ENCODE assay signal across 9 mouse cellular contexts in the genomic region with DNA sequence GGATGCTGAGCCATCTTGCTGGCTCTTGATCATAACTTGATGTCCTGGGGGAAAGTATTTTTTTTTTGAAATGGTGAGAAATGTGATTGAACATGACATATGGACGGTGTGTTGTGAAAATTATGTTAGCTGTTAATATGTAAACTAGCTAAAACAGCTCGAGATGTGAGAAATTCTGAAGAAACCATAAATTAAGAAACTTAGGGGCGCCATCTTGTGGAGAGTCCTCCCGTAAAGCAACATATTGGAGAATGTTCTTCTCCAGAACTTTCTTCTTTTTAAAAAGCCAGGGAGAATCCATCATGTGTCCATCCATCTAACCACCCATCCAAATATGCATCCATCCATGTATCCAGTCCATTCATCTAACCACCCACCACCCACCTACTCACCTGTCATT.
DNase-seq lines count a peak whose midpoint lies in the region; ATAC-seq and TF ChIP-seq lines count a peak whose summit lies in the region.
"Had no signal": no experiment of that assay in that cellular context is flagged by ENCODE, and none has a peak within 500 bp of the region (broad histone marks: within the 10 kb centered on the region; RNA-seq: fewer than 3 reads in every experiment).

No protein-coding gene starts in this region.

- no peak overlapping the region for H3K4me3 ChIP-seq in hindbrain, postnatal 0 days (ENCODE audit: low read length)
- H3K4me3 ChIP-seq in hindbrain, embryonic 13.5 days: no peak overlapping the region
- H3K4me3 ChIP-seq in thymus, adult 2 months (ENCODE audit: control insufficient read depth, insufficient read depth, low read length): no peak overlapping the region
- H3K4me3 ChIP-seq in hindbrain, embryonic 12.5 days: no peak overlapping the region

- 48% methylated on average over 4 of the region's 4 CpGs for WGBS in hindbrain, postnatal 0 days
- WGBS in hindbrain, embryonic 13.5 days: 65% methylated on average over 4 of the region's 4 CpGs
- whole genome bisulfite sequencing in thymus, adult 2 months: 26% methylated on average over 4 of the region's 4 CpGs
- WGBS in hindbrain, embryonic 12.5 days: 61% methylated on average over 4 of the region's 4 CpGs

- no peak overlapping the region for H3K4me2 ChIP-seq in hindbrain, postnatal 0 days (ENCODE audit: low read depth, low read length)
- no peak overlapping the region for H3K4me2 ChIP-seq in hindbrain, embryonic 13.5 days
- no peak overlapping the region for H3K4me2 ChIP-seq in hindbrain, embryonic 12.5 days (replicated peaks)

- H3K9me3 ChIP-seq in hindbrain, postnatal 0 days (ENCODE audit: low read length): no peaks in the 10 kb centered on the region
- no peaks in the 10 kb centered on the region for H3K9me3 ChIP-seq in hindbrain, embryonic 13.5 days
- 0 out of 2 replicates have a peak, but pooled peaks cover 1% of the 10 kb centered on the region for H3K9me3 ChIP-seq in hindbrain, embryonic 12.5 days (replicated peaks)

- no peak for TF ChIP-seq POLR2A in thymus, adult 2 months (IDR thresholded peaks at IDR 0.05; ENCODE audit: control insufficient read depth, extremely low read depth, insufficient read depth, low read length, poor library complexity)

- H3K27me3 ChIP-seq in hindbrain, postnatal 0 days (ENCODE audit: insufficient read depth, low read length): no peaks in the 10 kb centered on the region
- H3K27me3 ChIP-seq in hindbrain, embryonic 13.5 days: 0 out of 2 replicates have a peak, but pooled peaks cover 2% of the 10 kb centered on the region
- no peaks in the 10 kb centered on the region for H3K27me3 ChIP-seq in thymus, adult 2 months (ENCODE audit: control insufficient read depth, insufficient read depth, low read length)
- H3K27me3 ChIP-seq in hindbrain, embryonic 12.5 days: no peaks in the 10 kb centered on the region

- no peak for ATAC-seq in hindbrain, postnatal 0 days
- ATAC-seq in hindbrain, embryonic 13.5 days (ENCODE audit: low FRiP score): no peak
- no peak for ATAC-seq in hindbrain, embryonic 12.5 days (ENCODE audit: low FRiP score)

- H3K36me3 ChIP-seq in hindbrain, postnatal 0 days (ENCODE audit: insufficient read depth, low read length): no peaks in the 10 kb centered on the region
- H3K36me3 ChIP-seq in hindbrain, embryonic 13.5 days: no peaks in the 10 kb centered on the region
- no peaks in the 10 kb centered on the region for H3K36me3 ChIP-seq in thymus, adult 2 months (ENCODE audit: control insufficient read depth, insufficient read depth, low read length)
- H3K36me3 ChIP-seq in hindbrain, embryonic 12.5 days: no peaks in the 10 kb centered on the region

- H3K9ac ChIP-seq in hindbrain, postnatal 0 days (replicated peaks; ENCODE audit: low read length): no peak overlapping the region
- no peak overlapping the region for H3K9ac ChIP-seq in hindbrain, embryonic 13.5 days
- no peak overlapping the region for H3K9ac ChIP-seq in hindbrain, embryonic 12.5 days
- H3K9ac ChIP-seq: liver, embryonic 14.5 days had no signal

- H3K4me1 ChIP-seq in hindbrain, postnatal 0 days (ENCODE audit: insufficient read depth, low read length): no peaks in the 10 kb centered on the region
- 0 out of 2 replicates have a peak, but pooled peaks cover 4% of the 10 kb centered on the region for H3K4me1 ChIP-seq in hindbrain, embryonic 13.5 days (replicated peaks)
- no peaks in the 10 kb centered on the region for H3K4me1 ChIP-seq in thymus, adult 2 months (replicated peaks; ENCODE audit: control insufficient read depth, insufficient read depth, low read length)
- H3K4me1 ChIP-seq in hindbrain, embryonic 12.5 days: no peaks in the 10 kb centered on the region

- no peak overlapping the region for H3K27ac ChIP-seq in hindbrain, postnatal 0 days
- no peak overlapping the region for H3K27ac ChIP-seq in hindbrain, embryonic 13.5 days
- H3K27ac ChIP-seq in thymus, adult 2 months (ENCODE audit: control insufficient read depth, insufficient read depth, low read length): no peak overlapping the region
- H3K27ac ChIP-seq in hindbrain, embryonic 12.5 days: no peak overlapping the region
- H3K27ac ChIP-seq: liver, embryonic 14.5 days had no signal

- TF ChIP-seq CTCF in hindbrain, postnatal 0 days (IDR thresholded peaks at IDR 0.05; ENCODE audit: low read depth): peak; percentile 51
- no peak for TF ChIP-seq CTCF in thymus, adult 2 months (IDR thresholded peaks at IDR 0.05; ENCODE audit: borderline replicate concordance, control insufficient read depth, extremely low read depth, insufficient read depth, low read length, poor library complexity)

- peak; percentile 52 for DNase-seq in adrenal gland, postnatal 10 days
- DNase-seq in adrenal gland, adult 2 months: no peak
- peak; percentile 60 for DNase-seq in hindbrain, postnatal 0 days (ENCODE audit: low spot score)
- DNase-seq in thymus, adult 2 months: peak; percentile 15
- no peak for DNase-seq in thymus, postnatal 36 days
- DNase-seq in right cerebral cortex, postnatal 10 days (ENCODE audit: low spot score in 2 of 2): peak; percentile 40 to 66

Comparison
In these comparisons a context has a peak if more than half of its experiments do, and no peak if none do; other contexts are left out.
1. DNase-seq: peak in adrenal gland, postnatal 10 days (single experiment), hindbrain, postnatal 0 days (single experiment), thymus, adult 2 months (single experiment) and right cerebral cortex, postnatal 10 days (2 of 2); none in adrenal gland, adult 2 months (single experiment) and thymus, postnatal 36 days (0 of 2).